Mouse (Mus musculus) midbrain, embryonic 15.5 days (tissue): ENCODE measurements around the gene Abca3. TPM values are rescaled to one million over a fixed set of nuclear protein-coding genes. Genes with fewer than 3 reads are reported as not detected.

Source experiments
- ATAC-seq: fragments of 200-750 bp; cut with Nextera tagmentation; replicated peaks from 2 replicates; pipeline ENCODE4 v1.8.0; 2017; ENCODE audit warnings: moderate TSS enrichment
- H3K27ac ChIP-seq: fragments of 300-500 bp; sonication (generic); 2 replicates; pipeline ENCODE4 v1.5.1; 2015; ENCODE audit warnings: mild to moderate bottlenecking, inconsistent platforms
- H3K27me3 ChIP-seq: fragments of 300-500 bp; sonication (generic); replicated peaks from 2 replicates; pipeline ENCODE4 v1.6.1; 2015; ENCODE audit warnings: inconsistent platforms
- H3K36me3 ChIP-seq: fragments of 300-500 bp; sonication (generic); replicated peaks from 2 replicates; pipeline ENCODE4 v1.6.1; 2015; ENCODE audit warnings: inconsistent platforms
- H3K4me1 ChIP-seq: fragments of 300-500 bp; sonication (generic); 2 replicates; pipeline ENCODE4 v1.6.1; 2015; ENCODE audit warnings: inconsistent platforms
- H3K4me2 ChIP-seq: fragments of 300-500 bp; sonication (generic); 2 replicates; pipeline ENCODE4 v1.6.1; 2015; ENCODE audit warnings: inconsistent platforms, mild to moderate bottlenecking, moderate library complexity
- H3K4me3 ChIP-seq: fragments of 300-500 bp; sonication (generic); 2 replicates; pipeline ENCODE4 v1.5.1; 2015; ENCODE audit warnings: mild to moderate bottlenecking, inconsistent platforms
- H3K9ac ChIP-seq: fragments of 300-500 bp; sonication (generic); 2 replicates; pipeline ENCODE4 v1.6.1; 2015; ENCODE audit warnings: mild to moderate bottlenecking, inconsistent platforms
- H3K9me3 ChIP-seq: fragments of 300-500 bp; sonication (generic); 2 replicates; pipeline ENCODE4 v1.6.1; 2016; ENCODE audit warnings: inconsistent platforms
- WGBS: fragments of 180-500 bp; shearing (Covaris S2); methylation state at CpG from one replicate; pipeline ENCODE4 v1.1.7; 2015; ENCODE audit warnings: mixed read lengths; 5-methylcytosine and 5-hydroxymethylcytosine counted together
- polyA plus RNA-seq: library from polyadenylated mRNA; unstranded; fragments of >200 nt; fragmentation: Nextera tagmentation; extraction: Ambion mirVana; gene quantifications from 2 replicates; pipeline ENCODE4 v1.2.1, GENCODE M21; 2015

Gene Abca3
- polyA plus RNA-seq, result 32.4 and 34.6 TPM in 2 replicates

- WGBS, result under 1% methylated on average over 49 of the region's 55 CpGs
- Histone ChIP-seq H3K36me3 (no peaks in the 10 kb centered on the region), H3K4me2 (peak within 1 kb of the TSS; percentile 87), H3K27me3 (peaks cover 10% of the 10 kb centered on the region), H3K4me3 (peak within 1 kb of the TSS; percentile 67), H3K9me3 (no peaks in the 10 kb centered on the region), H3K27ac (peak within 1 kb of the TSS; percentile 80), H3K9ac (peak within 1 kb of the TSS; percentile 85), H3K4me1 (peaks cover 37% of the 10 kb centered on the region)
- ATAC-seq, result peak; percentile 97
These were observed at the start of gene Abca3 for GRCm38 (mm10) chr17:24351760-24352357. TSS of gene Abca3 (plus strand) at chr17:24351950.

GRCm38 (mm10) chr17:24307500-24307899 is 44.2 kb upstream of the Abca3 start:
- Histone ChIP-seq H3K36me3 (no peaks in the 10 kb centered on the region), H3K9ac (no peak overlapping the region), H3K4me3 (no peak overlapping the region), H3K4me2 (no peak overlapping the region), H3K27ac (no peak overlapping the region), H3K9me3 (no peaks in the 10 kb centered on the region), H3K4me1 (no peaks in the 10 kb centered on the region), H3K27me3 (no peaks in the 10 kb centered on the region)
- no peak for ATAC-seq
- 51% methylated on average over 4 of the region's 4 CpGs for WGBS

GRCm38 (mm10) chr17:24320826-24321225 is 30.9 kb upstream of the Abca3 start:
- whole genome bisulfite sequencing, result 88% methylated on average over 3 of the region's 3 CpGs
- no peaks in the 10 kb centered on the region for H3K36me3 ChIP-seq
- H3K4me3 ChIP-seq, result no peak overlapping the region
- H3K27me3 ChIP-seq, result no peaks in the 10 kb centered on the region
- H3K4me2 ChIP-seq, result no peak overlapping the region
- no peak overlapping the region for H3K9ac ChIP-seq
- H3K9me3 ChIP-seq, result no peaks in the 10 kb centered on the region
- no peak for ATAC-seq
- no peak overlapping the region for H3K27ac ChIP-seq
- H3K4me1 ChIP-seq, result no peaks in the 10 kb centered on the region

GRCm38 (mm10) chr17:24325051-24325450 is 26.7 kb upstream of the Abca3 start:
- WGBS, result 84% methylated on average over 10 of the region's 10 CpGs
- Histone ChIP-seq H3K4me3 (no peak overlapping the region), H3K9ac (no peak overlapping the region), H3K27ac (no peak overlapping the region), H3K9me3 (no peaks in the 10 kb centered on the region), H3K4me1 (no peaks in the 10 kb centered on the region), H3K27me3 (no peaks in the 10 kb centered on the region), H3K4me2 (no peak overlapping the region), H3K36me3 (no peaks in the 10 kb centered on the region)
- no peak for ATAC-seq

- Histone ChIP-seq H3K9me3 (no peaks in the 10 kb centered on the region), H3K4me1 (no peaks in the 10 kb centered on the region), H3K36me3 (no peaks in the 10 kb centered on the region), H3K27me3 (no peaks in the 10 kb centered on the region), H3K4me3 (no peak overlapping the region), H3K9ac (no peak overlapping the region), H3K4me2 (no peak overlapping the region), H3K27ac (no peak overlapping the region)
- ATAC-seq, result no peak
- WGBS, result 76% methylated on average over 7 of the region's 7 CpGs
These were observed 24.1 kb upstream of the Abca3 start for GRCm38 (mm10) chr17:24327656-24328055.

- H3K36me3 ChIP-seq, result no peaks in the 10 kb centered on the region
- no peak overlapping the region for H3K4me2 ChIP-seq
- H3K4me3 ChIP-seq, result no peak overlapping the region
- WGBS, result 88% methylated on average over 8 of the region's 8 CpGs
- ATAC-seq, result no peak
- no peak overlapping the region for H3K27ac ChIP-seq
- H3K27me3 ChIP-seq, result 0 out of 2 replicates have a peak, but pooled peaks cover 3% of the 10 kb centered on the region
- no peak overlapping the region for H3K9ac ChIP-seq
- no peaks in the 10 kb centered on the region for H3K4me1 ChIP-seq
- no peaks in the 10 kb centered on the region for H3K9me3 ChIP-seq
These were observed 7.1 kb upstream of the Abca3 start for GRCm38 (mm10) chr17:24344672-24345071.

GRCm38 (mm10) chr17:24346831-24347230 is 4.9 kb upstream of the Abca3 start:
- Histone ChIP-seq H3K4me1 (peaks cover 7% of the 10 kb centered on the region), H3K27me3 (peaks cover 10% of the 10 kb centered on the region), H3K4me2 (no peak overlapping the region), H3K9me3 (no peaks in the 10 kb centered on the region), H3K4me3 (no peak overlapping the region), H3K9ac (no peak overlapping the region), H3K27ac (no peak overlapping the region), H3K36me3 (no peaks in the 10 kb centered on the region)
- WGBS, result 53% methylated on average over 7 of the region's 7 CpGs
- no peak for ATAC-seq

- Histone ChIP-seq H3K27ac (no peak overlapping the region), H3K27me3 (peaks cover 10% of the 10 kb centered on the region), H3K9me3 (no peaks in the 10 kb centered on the region), H3K4me2 (no peak overlapping the region), H3K9ac (no peak overlapping the region), H3K36me3 (no peaks in the 10 kb centered on the region), H3K4me3 (no peak overlapping the region), H3K4me1 (peaks cover 23% of the 10 kb centered on the region)
- WGBS, result 72% methylated on average over 2 of the region's 2 CpGs
- ATAC-seq, result no peak
These were observed 2.6 kb upstream of the Abca3 start for GRCm38 (mm10) chr17:24349176-24349575.

GRCm38 (mm10) chr17:24350926-24351759 is 607 bp upstream of the Abca3 start, which contains the start of gene Abca17:
TSS of gene Abca17 (minus strand) at chr17:24351068.
- H3K9me3 ChIP-seq, result no peaks in the 10 kb centered on the region
- H3K36me3 ChIP-seq, result no peaks in the 10 kb centered on the region
- peak within 1 kb of the TSS; percentile 85 for H3K9ac ChIP-seq
- H3K27ac ChIP-seq, result peak within 1 kb of the TSS; percentile 80
- peak within 1 kb of the TSS; percentile 87 for H3K4me2 ChIP-seq
- WGBS, result 4% methylated on average over 42 of the region's 42 CpGs
- peaks cover 33% of the 10 kb centered on the region for H3K4me1 ChIP-seq
- H3K4me3 ChIP-seq, result peak within 1 kb of the TSS; percentile 67
- peak; percentile 56 for ATAC-seq
- H3K27me3 ChIP-seq, result peaks cover 10% of the 10 kb centered on the region

- no peaks in the 10 kb centered on the region for H3K36me3 ChIP-seq
- peak overlapping the region; percentile 87 for H3K4me2 ChIP-seq
- peak overlapping the region; percentile 85 for H3K9ac ChIP-seq
- peaks cover 10% of the 10 kb centered on the region for H3K27me3 ChIP-seq
- H3K4me3 ChIP-seq, result peak overlapping the region; percentile 67
- H3K4me1 ChIP-seq, result peaks cover 37% of the 10 kb centered on the region
- peak overlapping the region; percentile 80 for H3K27ac ChIP-seq
- peak; percentile 57 for ATAC-seq
- 3% methylated on average over 36 of the region's 36 CpGs for WGBS
- no peaks in the 10 kb centered on the region for H3K9me3 ChIP-seq
These were observed 832 bp downstream of the Abca3 start for GRCm38 (mm10) chr17:24352370-24353194.

- no peak overlapping the region for H3K4me3 ChIP-seq
- no peak overlapping the region for H3K27ac ChIP-seq
- no peaks in the 10 kb centered on the region for H3K9me3 ChIP-seq
- 82% methylated on average over 3 of the region's 3 CpGs for WGBS
- H3K27me3 ChIP-seq, result peaks cover 10% of the 10 kb centered on the region
- ATAC-seq, result no peak
- no peaks in the 10 kb centered on the region for H3K36me3 ChIP-seq
- H3K4me2 ChIP-seq, result no peak overlapping the region
- H3K9ac ChIP-seq, result no peak overlapping the region
- H3K4me1 ChIP-seq, result peaks cover 37% of the 10 kb centered on the region
These were observed 2.2 kb downstream of the Abca3 start for GRCm38 (mm10) chr17:24353960-24354359.

- WGBS, result 87% methylated on average over 8 of the region's 8 CpGs
- no peak overlapping the region for H3K27ac ChIP-seq
These were observed 3.5 kb downstream of the Abca3 start for GRCm38 (mm10) chr17:24355284-24355683.

More at GRCm38 (mm10) chr17:24355284-24355683, 3.5 kb downstream of the Abca3 start:
- ATAC-seq, result no peak
- H3K4me1 ChIP-seq, result peaks cover 37% of the 10 kb centered on the region
- H3K4me2 ChIP-seq, result no peak overlapping the region
- H3K36me3 ChIP-seq, result no peaks in the 10 kb centered on the region
- H3K4me3 ChIP-seq, result no peak overlapping the region
- H3K9ac ChIP-seq, result no peak overlapping the region
- H3K9me3 ChIP-seq, result no peaks in the 10 kb centered on the region
- H3K27me3 ChIP-seq, result peaks cover 7% of the 10 kb centered on the region
